Mouse (Mus musculus) gastrocnemius, adult 18-20 months (tissue): ENCODE data around the gene Fam20b. TPM values are rescaled to one million over a fixed set of nuclear protein-coding genes. Genes with fewer than 3 reads are reported as not detected.

Experiments
- DNase-seq: peaks from one replicate; pipeline ENCODE4 v3.0.0; 2021; ENCODE audit warnings: low spot score
- total RNA-seq, 2 experiments: library from RNA; stranded (reverse); gene quantifications; 2 replicates each; pipeline ENCODE4 v1.2.3; 2021

The Fam20b gene
- total RNA-seq, 2 experiments from 2014 or later: 30.4 to 37.9 TPM

DNA sequence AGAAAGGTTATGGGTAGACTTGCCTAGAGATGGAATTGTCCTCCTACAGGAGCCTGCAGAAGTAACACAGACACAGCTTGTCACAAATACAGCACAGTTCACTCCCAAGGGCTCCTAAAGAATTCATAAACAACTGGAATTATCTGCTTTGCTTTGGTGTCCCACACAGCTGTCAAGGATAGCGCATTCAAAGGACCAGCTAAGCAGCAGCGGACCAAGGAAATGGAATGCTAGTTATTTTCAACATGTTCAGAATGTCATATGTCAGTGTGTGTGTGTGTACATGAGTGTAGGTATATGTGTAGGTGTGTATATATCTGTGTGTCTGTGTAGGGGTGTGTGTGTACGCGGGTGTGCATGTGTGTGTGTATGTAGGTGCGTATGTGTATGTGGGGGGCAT, 14.1 kb upstream of the Fam20b start:
- no peak for DNase-seq

- DNase-seq: no peak
Measured at GRCm38 (mm10) chr1:156730802-156731201, 11.9 kb upstream of the Fam20b start.

- DNase-seq: no peak
Measured at GRCm38 (mm10) chr1:156727234-156728108, 8.6 kb upstream of the Fam20b start.

DNA sequence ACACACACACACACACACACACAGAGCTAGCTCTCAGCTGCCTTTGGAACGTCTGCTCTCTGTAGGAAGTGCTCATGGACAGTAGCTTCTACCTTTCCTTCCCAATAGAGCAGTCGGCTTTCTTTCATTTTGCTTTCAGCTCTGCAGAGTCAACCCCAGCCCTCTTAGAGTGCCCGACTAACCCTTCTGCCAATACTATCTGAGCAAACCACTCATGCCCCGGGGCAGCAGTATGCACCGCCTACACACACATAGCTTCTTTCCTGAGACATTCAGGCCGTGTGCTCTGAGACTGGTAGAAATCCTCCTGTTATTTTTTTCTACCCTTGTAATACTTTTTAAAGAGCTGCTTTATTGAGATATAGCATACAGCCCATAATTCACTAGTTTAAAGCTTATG, 3.2 kb upstream of the Fam20b start:
- DNase-seq: no peak

- DNase-seq: no peak
Measured at GRCm38 (mm10) chr1:156720046-156720445, 1.2 kb upstream of the Fam20b start.

DNA sequence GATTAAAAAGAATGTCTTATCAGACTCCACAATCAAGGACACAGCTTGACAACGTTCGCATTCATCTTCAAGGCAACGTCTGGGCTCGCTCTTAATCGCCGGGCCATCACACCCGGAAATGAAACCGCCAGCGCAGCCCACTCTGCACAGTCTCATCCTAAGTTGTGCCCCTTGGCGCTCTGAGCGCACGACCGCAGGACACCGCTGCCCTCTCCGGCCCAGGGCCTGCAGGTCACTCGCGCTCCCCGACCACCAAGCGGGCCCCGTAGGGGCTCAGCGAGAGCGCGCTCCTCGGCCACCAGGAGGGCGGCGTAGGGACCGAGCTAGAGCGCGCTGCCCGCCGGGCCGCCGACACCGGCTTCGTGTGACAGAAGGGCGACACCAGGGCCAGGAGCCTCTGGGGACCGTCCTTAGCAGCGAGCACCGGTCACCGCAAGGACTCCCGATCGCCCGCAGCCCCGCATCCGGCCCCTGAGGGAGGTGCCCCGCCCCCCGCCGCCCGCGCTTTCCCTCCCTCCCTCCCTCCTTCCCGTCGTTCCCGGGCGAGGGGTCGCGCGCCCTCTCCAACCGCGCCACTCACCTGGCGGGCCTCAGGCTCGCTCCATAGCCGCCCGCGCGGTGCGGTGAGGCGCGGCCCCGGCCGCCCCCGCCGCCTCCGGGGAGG, 468 bp downstream of the Fam20b start:
- peak; percentile 40 for DNase-seq

- DNase-seq: no peak
Measured at GRCm38 (mm10) chr1:156717751-156718285, 1.1 kb downstream of the Fam20b start.

- DNase-seq: no peak
Measured at GRCm38 (mm10) chr1:156716681-156717080, 2.2 kb downstream of the Fam20b start.

DNA sequence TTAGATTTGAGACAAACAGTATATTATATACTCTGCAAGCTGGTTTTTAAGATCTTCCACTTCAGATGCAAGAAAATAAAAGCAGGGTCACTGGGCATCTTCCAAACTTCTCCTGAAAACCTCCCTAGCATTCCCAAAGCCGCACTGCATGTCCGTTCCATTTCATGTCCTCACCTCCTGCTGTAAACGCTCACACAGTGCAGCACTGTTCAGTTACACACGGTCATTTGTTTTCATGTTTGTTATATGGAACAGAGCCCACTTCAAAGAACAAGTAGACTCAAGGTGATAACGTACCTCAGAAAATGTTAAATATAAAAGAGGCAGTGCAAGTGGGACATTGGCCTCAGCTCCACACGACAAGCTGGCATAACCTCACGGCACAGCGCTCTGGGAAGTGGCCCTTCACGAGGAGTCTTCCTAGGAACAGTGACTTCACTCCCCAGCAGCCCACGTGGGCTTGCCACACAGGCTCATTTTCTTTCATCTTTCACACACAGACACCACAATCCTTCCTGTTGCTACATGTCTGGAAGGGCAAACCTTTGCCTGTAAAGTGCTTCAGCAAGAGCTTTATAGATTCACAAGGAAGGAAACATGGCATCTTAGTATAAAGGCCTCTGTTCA, 8.3 kb downstream of the Fam20b start:
- DNase-seq: no peak

DNA sequence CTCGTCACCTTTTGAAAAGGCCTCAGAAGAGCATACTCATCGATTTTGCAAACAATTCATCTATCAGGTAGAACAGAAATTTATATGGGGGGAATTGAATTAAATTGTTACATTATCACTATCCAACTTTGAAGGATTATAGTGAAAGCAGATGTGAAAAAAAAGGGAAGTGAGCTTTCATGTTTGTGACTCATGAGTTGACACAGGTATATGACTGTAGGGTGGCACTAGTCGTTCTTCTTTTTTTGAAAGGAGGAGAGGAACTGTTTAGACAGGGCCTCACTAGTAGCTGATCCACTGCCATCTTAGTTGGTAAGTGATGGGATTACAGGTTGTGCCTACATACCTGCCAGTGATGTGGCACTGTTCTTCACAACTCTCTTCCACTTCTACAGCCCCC, 10.2 kb downstream of the Fam20b start:
- no peak for DNase-seq

- DNase-seq: no peak
Measured at GRCm38 (mm10) chr1:156705696-156706285, 13.1 kb downstream of the Fam20b start.

DNA sequence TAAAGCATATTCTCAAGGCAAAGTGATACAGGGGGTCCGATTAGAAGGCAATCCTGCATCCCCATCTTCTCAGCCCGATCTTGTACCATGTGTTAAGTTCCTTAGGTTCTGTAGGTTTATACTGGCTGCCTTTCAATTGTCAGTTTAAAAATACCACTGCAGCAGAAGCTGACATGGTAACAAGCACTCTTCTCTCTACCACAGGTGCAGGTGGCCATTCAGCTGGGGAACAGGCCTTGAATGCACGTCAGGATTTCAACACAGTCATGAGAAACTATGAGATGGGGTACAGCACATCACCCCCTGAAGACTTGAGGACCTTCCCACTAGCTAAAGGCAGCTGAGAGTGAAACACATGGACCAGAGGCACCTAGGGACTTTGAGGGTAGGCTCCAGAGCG, 15.4 kb downstream of the Fam20b start:
- DNase-seq: no peak

GRCm38 (mm10) chr1:156702151-156702550, 16.7 kb downstream of the Fam20b start:
- no peak for DNase-seq

DNA sequence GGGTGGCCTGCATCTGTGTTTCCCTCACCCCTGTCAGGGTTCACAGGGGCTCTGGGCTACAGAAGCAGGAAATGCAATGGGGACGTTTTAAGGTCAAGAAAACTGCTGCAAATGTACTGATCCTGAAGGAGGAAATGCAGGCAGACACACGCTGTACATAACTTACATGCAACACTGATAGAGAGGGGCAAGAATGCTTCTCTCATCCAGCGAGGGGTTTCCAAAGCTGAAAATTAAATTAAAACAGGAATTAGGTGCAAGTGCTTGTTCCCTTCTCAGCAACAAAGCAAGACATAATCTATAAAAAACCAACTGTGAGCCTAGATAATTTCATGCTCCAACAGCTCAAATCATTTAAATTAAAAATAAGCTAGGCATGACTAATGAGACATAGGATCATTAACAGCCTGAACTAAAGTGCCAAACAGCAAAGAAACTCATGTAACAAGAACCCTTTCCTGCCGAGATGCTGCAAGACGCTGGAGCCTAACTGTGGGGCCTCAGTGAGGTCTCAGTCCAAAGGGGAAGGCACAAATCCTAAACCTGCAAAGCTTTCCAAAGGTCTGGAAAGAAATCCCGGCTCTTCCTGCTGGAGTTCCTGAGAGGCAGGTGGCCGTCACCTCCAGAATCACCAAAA, 32.7 kb downstream of the Fam20b start:
- no peak for DNase-seq

GRCm38 (mm10) chr1:156679599-156679998, 39.3 kb downstream of the Fam20b start:
- DNase-seq: no peak

DNA sequence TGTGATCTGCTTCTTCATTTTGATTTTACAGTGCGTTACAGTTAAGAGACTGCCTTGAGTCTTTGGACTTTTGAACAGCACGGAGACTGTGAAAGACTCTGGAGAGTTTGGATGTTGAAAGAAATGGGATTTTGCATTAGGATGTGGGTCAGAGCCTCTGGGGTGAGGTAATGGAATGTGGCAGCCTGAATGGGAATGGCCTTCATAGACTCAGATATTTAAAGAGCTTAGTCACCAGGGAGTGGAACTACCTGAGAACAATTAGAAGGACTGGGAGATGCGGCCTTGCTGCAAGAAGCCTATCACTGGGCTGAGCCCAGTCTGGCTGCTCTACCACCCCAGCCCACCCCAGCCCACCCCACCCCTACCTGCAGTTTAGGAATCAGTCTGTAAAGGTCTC, 41.7 kb downstream of the Fam20b start:
- DNase-seq: no peak

DNA sequence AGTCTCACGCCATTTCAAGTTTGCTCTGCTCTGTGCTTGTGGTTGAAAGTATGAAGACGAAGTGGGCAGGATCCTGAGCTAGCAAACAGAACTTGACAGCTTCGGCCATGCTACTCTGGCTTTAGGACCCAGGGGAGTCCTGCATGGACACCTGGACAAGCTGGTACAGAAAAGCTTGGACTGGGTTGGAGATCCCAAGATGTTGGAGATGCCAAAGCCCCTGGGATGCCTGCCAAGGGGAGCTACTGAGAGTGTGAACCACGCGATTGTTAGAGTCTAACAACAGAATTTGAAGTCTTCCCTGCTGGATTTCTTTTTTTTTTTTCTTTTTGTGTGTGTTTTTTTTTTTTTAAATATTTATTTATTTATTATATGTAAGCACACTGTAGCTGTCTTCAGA, 42.3 kb downstream of the Fam20b start:
- DNase-seq: no peak

DNA sequence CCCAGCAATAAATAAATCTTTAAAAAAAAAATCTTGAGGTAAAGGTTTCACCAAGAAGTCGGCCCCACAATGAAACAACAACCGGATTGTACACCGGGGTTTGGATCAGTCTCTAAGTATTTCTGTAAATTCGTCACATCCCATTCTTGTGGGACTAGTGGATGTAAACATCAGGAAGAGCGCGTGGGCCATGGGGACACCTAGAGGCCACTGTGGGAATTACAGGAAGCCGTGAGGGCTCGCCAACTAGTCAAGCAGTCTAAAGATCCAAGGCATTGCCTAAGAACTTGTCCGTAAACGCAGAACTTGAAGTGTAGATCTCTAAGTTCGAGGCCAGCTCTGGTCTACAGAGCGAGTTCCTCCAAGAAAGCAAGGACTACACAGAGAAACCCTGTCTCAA, 42.7 kb downstream of the Fam20b start:
- peak; percentile 48 for DNase-seq

DNA sequence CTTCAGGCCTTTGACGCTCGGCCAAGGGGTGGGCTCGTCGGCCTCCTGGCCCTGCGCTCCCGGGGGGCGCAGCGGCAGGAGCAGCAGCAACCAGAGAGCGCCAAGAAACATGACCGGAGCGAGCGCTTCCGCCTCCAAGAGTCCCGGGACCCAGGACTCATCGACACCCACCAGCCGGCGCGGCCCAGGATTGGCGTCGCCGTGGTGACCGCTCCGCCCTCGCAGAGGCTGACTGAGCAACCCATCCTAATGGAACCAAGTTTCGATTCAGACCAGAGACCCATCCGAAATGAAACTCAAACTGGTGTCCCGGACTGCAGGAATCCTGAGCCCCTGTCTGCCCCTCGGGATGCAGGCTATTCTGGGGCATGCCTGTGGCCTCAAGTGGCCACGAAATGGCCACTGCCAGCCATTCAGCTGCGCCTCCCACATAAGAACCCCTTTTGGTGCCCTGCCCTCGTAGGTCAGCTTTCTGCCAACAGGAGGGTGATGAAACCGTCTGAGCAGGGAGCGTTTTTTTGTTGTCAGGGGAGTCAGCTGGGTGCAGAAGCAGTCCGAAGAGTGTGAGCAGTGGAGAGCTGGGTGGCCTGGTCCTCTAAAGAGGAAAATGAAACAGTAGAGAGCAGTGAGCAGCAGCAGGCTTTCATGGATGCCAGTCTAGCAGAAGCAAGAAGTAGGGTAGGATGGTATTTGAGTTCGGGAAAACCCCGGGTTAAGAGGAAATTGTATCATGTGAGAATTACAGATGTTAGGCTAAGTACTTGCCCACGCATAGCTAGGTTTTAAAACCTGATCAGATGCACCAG, 44.5 kb downstream of the Fam20b start, which contains the start of gene Tor3a:
TSS of gene Tor3a (minus strand) at position 162 of the 806 bp plus-strand sequence.
- DNase-seq: peak; percentile 83

GRCm38 (mm10) chr1:156673476-156674194, 45.3 kb downstream of the Fam20b start:
- no peak for DNase-seq
